Mouse (Mus musculus) spleen, adult 2 months (tissue): ENCODE data around the gene Spcs2. TPM values are rescaled to one million over a fixed set of nuclear protein-coding genes. Genes with fewer than 3 reads are reported as not detected.
A peak's percentile ranks its signal among the peaks of the same experiment; 100 is the strongest.

ENCODE experiments used
- DNase-seq, 2 experiments: peaks; one replicate each; pipeline versions ENCODE4 v3.0.0 to v3.0.0-alpha.2; 2012 to 2021; ENCODE audit warnings: low spot score in 2 of 2, low read depth in 1 of 2
- H3K27ac ChIP-seq: fragments of 200-500 bp; 2 replicates; pipeline ENCODE4 v1.5.1; 2012; ENCODE audit warnings: low read length, inconsistent platforms; ENCODE audit not compliant: insufficient read depth
- H3K27me3 ChIP-seq: fragments of 200-500 bp; 2 replicates; pipeline ENCODE4 v1.6.1; 2012; ENCODE audit warnings: mild to moderate bottlenecking, moderate library complexity, low read length, inconsistent platforms; ENCODE audit not compliant: control insufficient read depth, insufficient read depth
- H3K36me3 ChIP-seq: fragments of 200-500 bp; 2 replicates; pipeline ENCODE4 v1.6.1; 2012; ENCODE audit warnings: mild to moderate bottlenecking, low read length, inconsistent platforms; ENCODE audit not compliant: control insufficient read depth, insufficient read depth
- H3K4me1 ChIP-seq: fragments of 200-500 bp; 2 replicates; pipeline ENCODE4 v1.6.1; 2011; ENCODE audit warnings: inconsistent platforms; ENCODE audit not compliant: control insufficient read depth, insufficient read depth, insufficient read length
- H3K4me3 ChIP-seq: fragments of 200-500 bp; 2 replicates; pipeline ENCODE4 v1.5.1; 2011; ENCODE audit warnings: mild to moderate bottlenecking, inconsistent platforms; ENCODE audit not compliant: insufficient read depth, insufficient read length; ENCODE audit errors: extremely low read depth
- CTCF ChIP-seq: fragments of 200-500 bp; IDR thresholded peaks from 2 replicates; pipeline ENCODE4 v1.5.1; 2011; ENCODE audit warnings: mild to moderate bottlenecking, inconsistent platforms; ENCODE audit not compliant: insufficient read depth, insufficient read length, insufficient replicate concordance; ENCODE audit errors: extremely low read depth
- POLR2A ChIP-seq: fragments of 200-500 bp; IDR thresholded peaks from 2 replicates; pipeline ENCODE4 v1.6.1; 2011; ENCODE audit warnings: low read depth, low read length, inconsistent platforms
- WGBS: fragments of 180-500 bp; shearing (Covaris S2); methylation state at CpG from one replicate; pipeline ENCODE4 v1.1.7; 2018; 5-methylcytosine and 5-hydroxymethylcytosine counted together
- polyA plus RNA-seq: library from polyadenylated mRNA; depleted of rRNA; stranded (reverse); fragments of >200 nt; gene quantifications from 2 replicates; pipeline ENCODE4 v1.2.3, GENCODE M21; 2012

Gene Spcs2
- polyA plus RNA-seq, 1 experiment: 17.7 TPM

DNA sequence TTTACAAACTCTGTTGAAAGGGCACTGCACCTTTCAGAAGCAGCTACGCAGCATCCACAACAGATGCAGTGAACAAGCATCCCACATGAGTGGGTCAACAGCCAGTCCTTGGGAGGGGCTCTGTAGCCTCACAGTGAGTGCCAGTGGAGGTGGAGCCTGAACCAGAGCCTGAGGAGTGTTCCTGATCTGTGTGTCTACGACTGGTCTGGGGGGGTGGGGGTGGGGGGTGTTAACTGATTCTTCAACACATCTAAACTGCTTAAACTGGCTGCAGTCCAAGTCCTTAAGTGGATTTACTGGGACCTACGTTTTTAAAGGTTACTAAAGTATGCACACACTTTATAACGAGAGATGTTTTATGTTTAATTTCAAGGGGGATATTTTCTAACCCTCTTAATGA lies 26.5 kb downstream of the Spcs2 start:
- Histone ChIP-seq H3K27me3 (no peaks in the 10 kb centered on the region), H3K4me3 (no peak overlapping the region), H3K4me1 (no peaks in the 10 kb centered on the region), H3K27ac (no peak overlapping the region), H3K36me3 (peaks cover 18% of the 10 kb centered on the region)
- no peak for TF ChIP-seq CTCF
- no peak for TF ChIP-seq POLR2A
- WGBS: 70% methylated on average over 4 of the region's 4 CpGs
- no peak for DNase-seq

DNA sequence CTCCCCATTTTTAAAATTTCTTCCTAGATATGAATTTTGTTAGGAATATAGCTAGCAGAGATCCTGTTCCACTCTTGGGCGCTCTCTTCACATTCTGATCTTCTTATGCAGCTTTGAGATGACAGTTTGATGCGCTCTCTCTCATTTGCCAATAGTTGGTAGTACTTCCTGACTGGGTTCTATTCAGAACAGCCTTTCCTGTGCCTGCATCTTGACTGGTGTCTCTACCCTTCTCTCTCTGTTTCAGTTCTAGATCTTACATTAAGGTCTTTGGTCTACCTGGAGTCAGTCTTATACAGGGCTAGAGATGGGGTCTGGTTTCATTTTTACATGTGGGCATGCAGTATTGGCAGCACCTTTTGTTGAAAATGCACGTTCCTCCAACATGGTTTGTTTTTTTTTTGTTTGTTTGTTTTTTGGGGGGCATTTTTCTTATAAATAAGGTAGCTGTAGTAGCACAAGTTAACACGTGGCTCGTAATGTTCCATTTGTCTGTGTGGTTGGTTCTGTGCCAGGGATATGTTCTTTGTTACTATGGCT lies 28.9 kb downstream of the Spcs2 start:
- Histone ChIP-seq H3K27ac (no peak overlapping the region), H3K27me3 (no peaks in the 10 kb centered on the region), H3K4me3 (no peak overlapping the region), H3K4me1 (no peaks in the 10 kb centered on the region), H3K36me3 (peaks cover 11% of the 10 kb centered on the region)
- TF ChIP-seq CTCF: no peak
- TF ChIP-seq POLR2A: no peak
- no peak for DNase-seq
- WGBS: 90% methylated on average over 5 of the region's 5 CpGs

DNA sequence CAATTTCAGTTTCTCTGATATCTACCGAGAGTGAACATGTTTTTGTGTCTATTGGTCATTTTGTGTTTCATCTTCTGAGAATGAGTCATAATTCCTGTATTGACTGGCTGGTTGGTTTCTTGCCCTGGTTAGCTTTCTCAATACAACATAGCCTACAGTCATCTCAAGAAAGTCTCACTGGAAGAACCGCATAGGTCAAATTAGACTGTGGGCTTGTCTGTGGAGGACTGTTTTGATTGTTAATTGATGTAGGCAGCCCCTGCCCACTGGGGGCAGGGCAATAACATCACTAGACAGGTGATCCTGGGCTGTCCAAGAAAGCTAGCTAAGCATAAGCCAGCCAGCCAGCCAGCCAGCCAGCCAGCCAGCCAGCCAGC lies 29.4 kb downstream of the Spcs2 start:
- no peak for TF ChIP-seq CTCF
- TF ChIP-seq POLR2A: no peak
- H3K4me1 ChIP-seq: no peaks in the 10 kb centered on the region
- H3K36me3 ChIP-seq: peaks cover 11% of the 10 kb centered on the region
- H3K27me3 ChIP-seq: no peaks in the 10 kb centered on the region
- WGBS: 61% methylated on average over 2 of the region's 2 CpGs
- no peak for DNase-seq
- no peak overlapping the region for H3K27ac ChIP-seq
- H3K4me3 ChIP-seq: no peak overlapping the region

DNA sequence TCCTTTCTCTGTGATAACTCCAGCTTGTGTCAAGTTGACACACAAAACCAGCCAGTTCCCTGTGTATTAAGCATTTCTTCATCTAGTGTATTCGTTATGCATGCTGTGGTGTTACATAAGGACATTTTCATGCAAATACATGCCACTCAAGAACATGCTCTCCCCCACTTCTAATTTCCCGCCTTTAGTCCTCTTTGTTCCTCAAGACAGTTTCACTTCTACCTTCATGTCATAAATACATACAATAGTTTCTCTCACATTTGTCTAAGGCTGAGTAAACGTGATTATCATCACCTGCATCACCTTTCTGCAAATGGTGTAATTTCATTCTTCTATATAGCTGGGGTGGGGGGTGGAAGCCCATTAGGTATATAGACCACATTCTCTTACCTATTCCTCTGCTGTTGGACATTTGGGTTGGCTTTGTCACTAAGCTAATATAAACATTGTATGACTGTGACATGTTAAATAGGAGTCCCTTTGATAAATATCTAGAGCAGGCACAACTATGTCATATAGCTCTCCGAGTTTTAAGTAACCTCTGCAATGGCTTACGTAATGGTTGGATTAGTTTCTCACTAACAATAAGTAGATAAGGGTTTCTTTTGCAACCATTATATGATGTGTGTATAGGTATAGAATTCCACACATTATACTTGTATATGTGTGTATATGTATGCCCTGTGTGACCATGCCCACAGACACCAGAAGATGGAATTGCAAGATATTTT lies 30.0 kb downstream of the Spcs2 start:
- 51% methylated on average over 5 of the region's 5 CpGs for WGBS
- H3K36me3 ChIP-seq: peaks cover 7% of the 10 kb centered on the region
- H3K27me3 ChIP-seq: no peaks in the 10 kb centered on the region
- TF ChIP-seq POLR2A: no peak
- TF ChIP-seq CTCF: no peak
- H3K4me3 ChIP-seq: no peak overlapping the region
- peaks cover 4% of the 10 kb centered on the region; the same call in 1 of the 2 replicates for H3K4me1 ChIP-seq
- no peak overlapping the region for H3K27ac ChIP-seq
- DNase-seq: peak in 1 of 2 experiments; percentile 37

DNA sequence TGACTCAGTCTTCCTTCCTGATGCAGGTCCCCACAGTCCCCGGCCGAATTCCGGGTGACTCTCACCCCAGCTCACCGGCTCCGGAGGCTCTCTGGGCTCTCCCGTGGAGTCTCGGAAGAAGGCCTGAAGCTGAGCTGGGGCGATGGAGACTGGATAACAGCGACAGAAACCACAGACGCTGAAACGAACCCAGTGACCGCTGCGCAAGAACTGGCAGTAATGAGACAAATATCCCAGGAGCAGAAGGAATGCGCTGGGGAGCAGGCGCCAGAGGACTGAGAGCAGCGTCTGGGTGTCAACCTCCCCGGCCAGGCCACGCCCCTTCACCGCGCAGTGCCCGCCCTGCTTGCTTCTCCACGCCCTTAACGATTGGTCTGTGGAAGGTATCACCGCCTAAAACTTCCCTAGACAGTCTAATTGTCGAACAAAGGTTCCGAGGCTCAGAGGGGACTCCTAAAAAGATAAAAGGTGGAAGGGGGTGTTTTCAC lies 35.1 kb downstream of the Spcs2 start, which contains the start of gene Neu3:
TSS of gene Neu3 (minus strand) at position 335 of the 488 bp plus-strand sequence.
- H3K36me3 ChIP-seq: no peaks in the 10 kb centered on the region
- TF ChIP-seq POLR2A (peak; percentile 29; the same call in 1 of the 2 replicates), CTCF (no peak)
- peak within 1 kb of the TSS; percentile 75 for H3K4me3 ChIP-seq
- peak within 1 kb of the TSS; percentile 57; the same call in 1 of the 2 replicates for H3K27ac ChIP-seq
- no peaks in the 10 kb centered on the region for H3K27me3 ChIP-seq
- peaks cover 4% of the 10 kb centered on the region; the same call in 1 of the 2 replicates for H3K4me1 ChIP-seq
- DNase-seq: peak; percentile 65 to 87
- WGBS: 2% methylated on average over 26 of the region's 26 CpGs

DNA sequence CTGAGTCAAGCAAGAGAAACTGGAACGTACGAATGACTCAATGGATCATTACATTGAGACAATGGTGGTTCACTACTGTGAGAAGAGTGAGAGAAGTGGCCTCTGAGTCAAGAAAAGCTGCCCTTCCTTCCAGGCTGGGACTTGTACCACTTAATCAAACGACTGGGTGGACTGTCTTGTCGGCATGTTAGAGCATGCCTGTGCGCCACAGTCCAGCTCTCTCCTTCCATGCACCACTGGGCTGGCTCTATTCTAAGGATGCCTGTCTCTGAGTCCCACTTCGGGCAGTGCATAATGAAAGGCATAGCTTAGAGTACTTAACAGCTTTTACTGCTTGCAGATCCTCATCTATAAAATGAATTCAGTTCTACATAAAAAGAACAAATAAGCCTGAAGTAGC lies 37.2 kb downstream of the Spcs2 start:
- H3K27me3 ChIP-seq: no peaks in the 10 kb centered on the region
- H3K36me3 ChIP-seq: no peaks in the 10 kb centered on the region
- TF ChIP-seq CTCF: no peak
- no peak for TF ChIP-seq POLR2A
- H3K4me1 ChIP-seq: peaks cover 4% of the 10 kb centered on the region; the same call in 1 of the 2 replicates
- no peak overlapping the region for H3K27ac ChIP-seq
- WGBS: 87% methylated on average over 6 of the region's 6 CpGs
- no peak overlapping the region for H3K4me3 ChIP-seq
- DNase-seq: no peak
